Mouse (Mus musculus) left cerebral cortex, adult 11 months (tissue): Measurements from ENCODE around the gene Irs3.
A peak's percentile ranks its signal among the peaks of the same experiment; 100 is the strongest.

ENCODE experiments used
- DNase-seq: peaks from one replicate; pipeline ENCODE4 v3.0.0; 2022; ENCODE audit warnings: low spot score

Gene Irs3

GRCm38 (mm10) chr5:137656977-137657376, 11.5 kb upstream of the Irs3 start:
- peak; percentile 57 for DNase-seq

GRCm38 (mm10) chr5:137654746-137655145, 9.2 kb upstream of the Irs3 start:
- no peak for DNase-seq

- DNase-seq: no peak
Observed at GRCm38 (mm10) chr5:137653366-137653765, 7.9 kb upstream of the Irs3 start.

GRCm38 (mm10) chr5:137652474-137652873, 7.0 kb upstream of the Irs3 start:
- no peak for DNase-seq

GRCm38 (mm10) chr5:137649669-137650571, 4.4 kb upstream of the Irs3 start:
- DNase-seq: no peak

GRCm38 (mm10) chr5:137649251-137649650, 3.7 kb upstream of the Irs3 start:
- DNase-seq: no peak

- DNase-seq: no peak
Observed at GRCm38 (mm10) chr5:137647827-137648601, 2.5 kb upstream of the Irs3 start.

GRCm38 (mm10) chr5:137645091-137645651, 343 bp downstream of the Irs3 start:
- DNase-seq: no peak

- no peak for DNase-seq
Observed at GRCm38 (mm10) chr5:137644484-137644883, 1.0 kb downstream of the Irs3 start.

- no peak for DNase-seq
Observed at GRCm38 (mm10) chr5:137642886-137643285, 2.6 kb downstream of the Irs3 start.

GRCm38 (mm10) chr5:137641054-137641453, 4.5 kb downstream of the Irs3 start, which contains the start of gene Sap25:
Gene Sap25, plus strand, starts transcription at chr5:137641334.
- no peak for DNase-seq

- DNase-seq: no peak
Observed at GRCm38 (mm10) chr5:137639472-137639871, 6.0 kb downstream of the Irs3 start.

- DNase-seq: no peak
Observed at GRCm38 (mm10) chr5:137633397-137634084, 12.0 kb downstream of the Irs3 start.

- DNase-seq: no peak
Observed at GRCm38 (mm10) chr5:137631591-137631990, 13.9 kb downstream of the Irs3 start.

- no peak for DNase-seq
Observed at GRCm38 (mm10) chr5:137631171-137631570, 14.3 kb downstream of the Irs3 start.

GRCm38 (mm10) chr5:137630602-137631001, 14.9 kb downstream of the Irs3 start:
- no peak for DNase-seq

GRCm38 (mm10) chr5:137629906-137630545, 15.5 kb downstream of the Irs3 start:
- no peak for DNase-seq

- no peak for DNase-seq
Observed at GRCm38 (mm10) chr5:137629306-137629721, 16.2 kb downstream of the Irs3 start.

GRCm38 (mm10) chr5:137628498-137629305, 16.8 kb downstream of the Irs3 start, which contains the start of the genes Fbxo24, Lrch4 and Gm20605:
Gene Fbxo24, minus strand, starts transcription at chr5:137629002.
Gene Lrch4, plus strand, starts transcription at chr5:137629121.
Gene Gm20605, plus strand, starts transcription at chr5:137629175.
- DNase-seq: peak; percentile 100

GRCm38 (mm10) chr5:137627991-137628390, 17.5 kb downstream of the Irs3 start:
- no peak for DNase-seq
